Mouse (Mus musculus): ENCODE results near the gene Cobll1.

DNA sequence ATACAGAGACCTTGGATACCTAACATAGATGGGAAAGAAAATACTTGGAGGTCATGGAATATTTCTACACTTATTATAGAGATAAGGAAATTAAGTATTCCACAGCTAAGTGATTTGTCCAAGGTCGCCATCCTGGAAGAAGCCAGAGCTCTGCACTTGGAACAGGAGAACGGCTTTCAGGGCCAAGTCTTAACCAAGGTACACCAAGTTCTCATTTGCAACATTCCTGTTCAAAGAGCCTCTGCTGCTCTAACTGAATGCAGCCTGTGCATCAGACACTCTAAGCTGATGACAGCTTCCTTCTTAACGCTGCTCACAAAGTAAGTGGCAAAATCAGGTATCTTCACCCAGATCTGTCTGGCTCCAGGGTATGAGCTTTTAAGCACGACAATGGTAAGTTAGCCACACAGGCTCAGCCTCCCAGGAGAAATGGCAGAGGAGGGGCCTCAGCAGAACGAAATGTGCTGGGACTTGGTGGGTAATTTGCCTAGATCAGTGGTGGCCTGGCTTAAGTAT, 11.4 kb upstream of the Cobll1 start:
- no peak for TF ChIP-seq CTCF (IDR thresholded peaks at IDR 0.05; ENCODE audit: borderline replicate concordance, extremely low read depth, insufficient read depth, insufficient read length)
- no peak for TF ChIP-seq POLR2A (IDR thresholded peaks at IDR 0.05; ENCODE audit: borderline replicate concordance, extremely low read depth, insufficient read depth, insufficient read length, poor library complexity, severe bottlenecking)
